Mouse (Mus musculus) neural tube, embryonic 15.5 days (tissue): ENCODE measurements around the gene Mef2d. TPM values are rescaled to one million over a fixed set of nuclear protein-coding genes. Genes with fewer than 3 reads are reported as not detected.

Experiments
- ATAC-seq: fragments of 200-750 bp; cut with Nextera tagmentation; 2 replicates; pipeline ENCODE4 v1.8.0; 2017; ENCODE audit warnings: mild to moderate bottlenecking, moderate TSS enrichment, moderate library complexity; ENCODE audit not compliant: low FRiP score
- H3K27ac ChIP-seq: fragments of 300-500 bp; sonication (generic); replicated peaks from 2 replicates; pipeline ENCODE4 v1.5.1; 2015; ENCODE audit warnings: mild to moderate bottlenecking, inconsistent platforms
- H3K27me3 ChIP-seq: fragments of 300-500 bp; sonication (generic); replicated peaks from 2 replicates; pipeline ENCODE4 v1.6.1; 2015; ENCODE audit warnings: inconsistent platforms
- H3K36me3 ChIP-seq: fragments of 300-500 bp; sonication (generic); 2 replicates; pipeline ENCODE4 v1.6.1; 2015; ENCODE audit warnings: inconsistent platforms
- H3K4me1 ChIP-seq: fragments of 300-500 bp; sonication (generic); 2 replicates; pipeline ENCODE4 v1.6.1; 2015; ENCODE audit warnings: inconsistent platforms
- H3K4me2 ChIP-seq: fragments of 300-500 bp; sonication (generic); 2 replicates; pipeline ENCODE4 v1.6.1; 2015; ENCODE audit warnings: inconsistent platforms, mild to moderate bottlenecking, moderate library complexity
- H3K4me3 ChIP-seq: fragments of 300-500 bp; sonication (generic); replicated peaks from 2 replicates; pipeline ENCODE4 v1.5.1; 2015; ENCODE audit warnings: mild to moderate bottlenecking, inconsistent platforms
- H3K9ac ChIP-seq: fragments of 300-500 bp; sonication (generic); replicated peaks from 2 replicates; pipeline ENCODE4 v1.6.1; 2015; ENCODE audit warnings: mild to moderate bottlenecking, inconsistent platforms
- H3K9me3 ChIP-seq: fragments of 300-500 bp; sonication (generic); replicated peaks from 2 replicates; pipeline ENCODE4 v1.6.1; 2016; ENCODE audit warnings: inconsistent platforms
- WGBS: fragments of 180-500 bp; shearing (Covaris S2); methylation state at CpG from one replicate; pipeline ENCODE4 v1.1.7; 2015; ENCODE audit warnings: mixed read lengths; 5-methylcytosine and 5-hydroxymethylcytosine counted together
- polyA plus RNA-seq: library from polyadenylated mRNA; unstranded; fragments of >200 nt; fragmentation: Nextera tagmentation; extraction: Ambion mirVana; gene quantifications from 2 replicates; pipeline ENCODE4 v1.2.1, GENCODE M21; 2015

The Mef2d gene
- polyA plus RNA-seq, 1 experiment from 2014 or later = 14.3 TPM

- no peak overlapping the region for H3K4me3 ChIP-seq
- no peaks in the 10 kb centered on the region for H3K36me3 ChIP-seq
- WGBS = 21% methylated on average over 10 of the region's 10 CpGs
- peak overlapping the region; percentile 24; the same call in 1 of the 2 replicates for H3K4me2 ChIP-seq
- H3K9me3 ChIP-seq = no peaks in the 10 kb centered on the region
- no peak overlapping the region for H3K9ac ChIP-seq
- peak overlapping the region; percentile 58 for H3K27ac ChIP-seq
- H3K4me1 ChIP-seq = peaks cover 42% of the 10 kb centered on the region
- ATAC-seq = no peak
- no peaks in the 10 kb centered on the region for H3K27me3 ChIP-seq
Observed at GRCm38 (mm10) chr3:88197741-88198504, 55.8 kb downstream of the Mef2d start.

GRCm38 (mm10) chr3:88198505-88199020, 56.4 kb downstream of the Mef2d start:
- H3K4me2 ChIP-seq = peak overlapping the region; percentile 24
- H3K36me3 ChIP-seq = no peaks in the 10 kb centered on the region
- no peak for ATAC-seq
- peaks cover 47% of the 10 kb centered on the region for H3K4me1 ChIP-seq
- no peak overlapping the region for H3K4me3 ChIP-seq
- H3K27ac ChIP-seq = peak overlapping the region; percentile 58
- no peaks in the 10 kb centered on the region for H3K9me3 ChIP-seq
- H3K9ac ChIP-seq = no peak overlapping the region
- no peaks in the 10 kb centered on the region for H3K27me3 ChIP-seq
- WGBS = 14% methylated on average over 9 of the region's 9 CpGs

- peak overlapping the region; percentile 98 for H3K27ac ChIP-seq
- WGBS = 33% methylated on average over 2 of the region's 2 CpGs
- no peak overlapping the region for H3K9ac ChIP-seq
- no peak for ATAC-seq
- H3K36me3 ChIP-seq = no peaks in the 10 kb centered on the region
- H3K4me1 ChIP-seq = peaks cover 58% of the 10 kb centered on the region
- peak overlapping the region; percentile 83 for H3K4me2 ChIP-seq
- H3K4me3 ChIP-seq = no peak overlapping the region
- 0 out of 2 replicates have a peak, but pooled peaks cover 8% of the 10 kb centered on the region for H3K27me3 ChIP-seq
- no peaks in the 10 kb centered on the region for H3K9me3 ChIP-seq
Observed at GRCm38 (mm10) chr3:88199541-88200110, 57.5 kb downstream of the Mef2d start.

GRCm38 (mm10) chr3:88200161-88200971, 58.2 kb downstream of the Mef2d start:
- peaks cover 65% of the 10 kb centered on the region for H3K4me1 ChIP-seq
- H3K9me3 ChIP-seq = no peaks in the 10 kb centered on the region
- H3K4me2 ChIP-seq = peak overlapping the region; percentile 83
- H3K27ac ChIP-seq = peak overlapping the region; percentile 98
- peak overlapping the region; percentile 80 for H3K9ac ChIP-seq
- under 1% methylated on average over 61 of the region's 61 CpGs for WGBS
- H3K27me3 ChIP-seq = 0 out of 2 replicates have a peak, but pooled peaks cover 8% of the 10 kb centered on the region
- H3K36me3 ChIP-seq = no peaks in the 10 kb centered on the region
- ATAC-seq = no peak; the same call in 1 of the 2 replicates
- peak overlapping the region; percentile 51 for H3K4me3 ChIP-seq

- Histone ChIP-seq H3K4me1 (peaks cover 71% of the 10 kb centered on the region), H3K9ac (peak overlapping the region; percentile 80), H3K4me2 (peak overlapping the region; percentile 83), H3K4me3 (peak overlapping the region; percentile 51), H3K9me3 (no peaks in the 10 kb centered on the region), H3K27ac (peak overlapping the region; percentile 98), H3K36me3 (no peaks in the 10 kb centered on the region), H3K27me3 (0 out of 2 replicates have a peak, but pooled peaks cover 8% of the 10 kb centered on the region)
- no peak for ATAC-seq
- 0% methylated on average over 35 of the region's 37 CpGs for WGBS
Observed at GRCm38 (mm10) chr3:88200972-88201330, 58.8 kb downstream of the Mef2d start.

GRCm38 (mm10) chr3:88201640-88202039, 59.5 kb downstream of the Mef2d start:
- WGBS = 8% methylated on average over 5 of the region's 5 CpGs

GRCm38 (mm10) chr3:88202986-88203385, 60.8 kb downstream of the Mef2d start:
- Histone ChIP-seq H3K27me3 (0 out of 2 replicates have a peak, but pooled peaks cover 8% of the 10 kb centered on the region), H3K4me2 (peak overlapping the region; percentile 83), H3K36me3 (no peaks in the 10 kb centered on the region), H3K9me3 (no peaks in the 10 kb centered on the region), H3K4me1 (peaks cover 70% of the 10 kb centered on the region), H3K4me3 (no peak overlapping the region), H3K27ac (peak overlapping the region; percentile 98), H3K9ac (0 out of 2 replicates have a peak overlapping the region, but pooled peaks have one; percentile 0)
- WGBS = 5% methylated on average over 6 of the region's 6 CpGs
- ATAC-seq = no peak

More at GRCm38 (mm10) chr3:88201640-88202039, 59.5 kb downstream of the Mef2d start:
- H3K4me2 ChIP-seq = peak overlapping the region; percentile 83
- H3K4me3 ChIP-seq = peak overlapping the region; percentile 51
- peak overlapping the region; percentile 80 for H3K9ac ChIP-seq
- no peak for ATAC-seq
- H3K27ac ChIP-seq = peak overlapping the region; percentile 98
- no peaks in the 10 kb centered on the region for H3K9me3 ChIP-seq
- peaks cover 76% of the 10 kb centered on the region for H3K4me1 ChIP-seq
- H3K27me3 ChIP-seq = 0 out of 2 replicates have a peak, but pooled peaks cover 8% of the 10 kb centered on the region
- H3K36me3 ChIP-seq = no peaks in the 10 kb centered on the region

- Histone ChIP-seq H3K27ac (peak overlapping the region; percentile 98), H3K4me2 (peak overlapping the region; percentile 62; the same call in 1 of the 2 replicates), H3K27me3 (0 out of 2 replicates have a peak, but pooled peaks cover 8% of the 10 kb centered on the region), H3K9ac (no peak overlapping the region), H3K4me3 (no peak overlapping the region), H3K4me1 (peaks cover 66% of the 10 kb centered on the region), H3K9me3 (no peaks in the 10 kb centered on the region), H3K36me3 (no peaks in the 10 kb centered on the region)
- no peak for ATAC-seq
- WGBS = 2% methylated on average over 5 of the region's 5 CpGs
Observed at GRCm38 (mm10) chr3:88203456-88203855, 61.3 kb downstream of the Mef2d start.

GRCm38 (mm10) chr3:88203999-88204700, 62.0 kb downstream of the Mef2d start:
- 5% methylated on average over 7 of the region's 7 CpGs for WGBS
- peak overlapping the region; percentile 8; the same call in 1 of the 2 replicates for H3K9ac ChIP-seq

GRCm38 (mm10) chr3:88204751-88205150, 62.6 kb downstream of the Mef2d start:
- 8% methylated on average over 1 of the region's 1 CpGs for WGBS
- no peak for ATAC-seq
- Histone ChIP-seq H3K27me3 (0 out of 2 replicates have a peak, but pooled peaks cover 8% of the 10 kb centered on the region), H3K4me2 (peak overlapping the region; percentile 62), H3K4me1 (peaks cover 63% of the 10 kb centered on the region), H3K9ac (0 out of 2 replicates have a peak overlapping the region, but pooled peaks have one; percentile 14), H3K27ac (peak overlapping the region; percentile 98), H3K4me3 (no peak overlapping the region), H3K9me3 (no peaks in the 10 kb centered on the region), H3K36me3 (no peaks in the 10 kb centered on the region)

More at GRCm38 (mm10) chr3:88203999-88204700, 62.0 kb downstream of the Mef2d start:
- Histone ChIP-seq H3K9me3 (no peaks in the 10 kb centered on the region), H3K4me2 (peak overlapping the region; percentile 62), H3K36me3 (no peaks in the 10 kb centered on the region), H3K4me1 (peaks cover 63% of the 10 kb centered on the region), H3K27ac (peak overlapping the region; percentile 98), H3K4me3 (no peak overlapping the region), H3K27me3 (0 out of 2 replicates have a peak, but pooled peaks cover 8% of the 10 kb centered on the region)
- ATAC-seq = no peak
